Mouse (Mus musculus): ENCODE data around the gene Frs2. TPM values are rescaled to one million over a fixed set of nuclear protein-coding genes. Genes with fewer than 3 reads are reported as not detected.

The Frs2 gene
- 18.5 and 20.6 TPM in 2 replicates for polyA plus RNA-seq (2015; fragmentation: Nextera tagmentation; extraction: Ambion mirVana)

GRCm38 (mm10) chr10:117148361-117149003 lies at the start of gene Frs2:
Gene Frs2 (minus strand): TSS chr10:117148534.
- Histone ChIP-seq H3K4me2 (peak within 1 kb of the TSS; percentile 66), H3K4me1 (peaks cover 36% of the 10 kb centered on the region), H3K9me3 (no peaks in the 10 kb centered on the region), H3K27me3 (no peaks in the 10 kb centered on the region), H3K36me3 (no peaks in the 10 kb centered on the region), H3K27ac (peak within 1 kb of the TSS; percentile 93), H3K9ac (peak within 1 kb of the TSS; percentile 98), H3K4me3 (peak within 1 kb of the TSS; percentile 100)
- 0% methylated on average over 47 of the region's 57 CpGs for WGBS
- ATAC-seq (ENCODE audit: insufficient number of reproducible peaks, low FRiP score, low TSS enrichment, low read depth), result peak; percentile 91

- H3K4me1 ChIP-seq, result peaks cover 4% of the 10 kb centered on the region; the same call in 1 of the 2 replicates
- no peaks in the 10 kb centered on the region for H3K9me3 ChIP-seq
- no peak overlapping the region for H3K9ac ChIP-seq
- H3K36me3 ChIP-seq, result no peaks in the 10 kb centered on the region
- 82% methylated on average over 3 of the region's 3 CpGs for WGBS
- ATAC-seq (ENCODE audit: insufficient number of reproducible peaks, low FRiP score, low TSS enrichment, low read depth), result no peak
- no peak overlapping the region for H3K4me2 ChIP-seq
- no peak overlapping the region for H3K27ac ChIP-seq
- no peak overlapping the region for H3K4me3 ChIP-seq
- no peaks in the 10 kb centered on the region for H3K27me3 ChIP-seq
Observed at GRCm38 (mm10) chr10:117196696-117197095, 48.4 kb upstream of the Frs2 start.

GRCm38 (mm10) chr10:117195748-117196147 lies 47.4 kb upstream of the Frs2 start:
- ATAC-seq (ENCODE audit: insufficient number of reproducible peaks, low FRiP score, low TSS enrichment, low read depth), result no peak
- Histone ChIP-seq H3K27me3 (no peaks in the 10 kb centered on the region), H3K27ac (no peak overlapping the region), H3K4me3 (no peak overlapping the region), H3K9me3 (no peaks in the 10 kb centered on the region), H3K9ac (no peak overlapping the region), H3K4me2 (no peak overlapping the region), H3K36me3 (no peaks in the 10 kb centered on the region), H3K4me1 (peaks cover 4% of the 10 kb centered on the region; the same call in 1 of the 2 replicates)
- 94% methylated on average over 4 of the region's 4 CpGs for WGBS

- H3K9me3 ChIP-seq, result no peaks in the 10 kb centered on the region
- no peak for ATAC-seq (ENCODE audit: insufficient number of reproducible peaks, low FRiP score, low TSS enrichment, low read depth)
- 80% methylated on average over 12 of the region's 12 CpGs for WGBS
- no peak overlapping the region for H3K27ac ChIP-seq
- H3K4me2 ChIP-seq, result no peak overlapping the region
- peaks cover 4% of the 10 kb centered on the region; the same call in 1 of the 2 replicates for H3K4me1 ChIP-seq
- H3K36me3 ChIP-seq, result no peaks in the 10 kb centered on the region
- H3K9ac ChIP-seq, result no peak overlapping the region
- H3K4me3 ChIP-seq, result no peak overlapping the region
- no peaks in the 10 kb centered on the region for H3K27me3 ChIP-seq
Observed at GRCm38 (mm10) chr10:117195005-117195404, 46.7 kb upstream of the Frs2 start.

GRCm38 (mm10) chr10:117193364-117193763 lies 45.0 kb upstream of the Frs2 start:
- 60% methylated on average over 5 of the region's 5 CpGs for WGBS

GRCm38 (mm10) chr10:117185399-117186089 lies 37.2 kb upstream of the Frs2 start:
- Histone ChIP-seq H3K9ac (no peak overlapping the region), H3K9me3 (no peaks in the 10 kb centered on the region), H3K27ac (no peak overlapping the region), H3K36me3 (no peaks in the 10 kb centered on the region), H3K4me2 (no peak overlapping the region), H3K4me1 (no peaks in the 10 kb centered on the region; the same call in 1 of the 2 replicates), H3K27me3 (no peaks in the 10 kb centered on the region), H3K4me3 (no peak overlapping the region)
- ATAC-seq (ENCODE audit: insufficient number of reproducible peaks, low FRiP score, low TSS enrichment, low read depth), result no peak
- WGBS, result 47% methylated on average over 9 of the region's 9 CpGs

More at GRCm38 (mm10) chr10:117193364-117193763, 45.0 kb upstream of the Frs2 start:
- H3K4me1 ChIP-seq, result no peaks in the 10 kb centered on the region
- no peak overlapping the region for H3K4me2 ChIP-seq
- no peak for ATAC-seq (ENCODE audit: insufficient number of reproducible peaks, low FRiP score, low TSS enrichment, low read depth)
- H3K27ac ChIP-seq, result no peak overlapping the region
- H3K4me3 ChIP-seq, result no peak overlapping the region
- no peaks in the 10 kb centered on the region for H3K36me3 ChIP-seq
- no peaks in the 10 kb centered on the region for H3K27me3 ChIP-seq
- H3K9ac ChIP-seq, result no peak overlapping the region
- H3K9me3 ChIP-seq, result no peaks in the 10 kb centered on the region

- H3K9me3 ChIP-seq, result no peaks in the 10 kb centered on the region
- no peak overlapping the region for H3K4me2 ChIP-seq
- no peak overlapping the region for H3K4me3 ChIP-seq
- H3K4me1 ChIP-seq, result no peaks in the 10 kb centered on the region; the same call in 1 of the 2 replicates
- H3K9ac ChIP-seq, result no peak overlapping the region
- no peak overlapping the region for H3K27ac ChIP-seq
- 38% methylated on average over 3 of the region's 3 CpGs for WGBS
- H3K36me3 ChIP-seq, result no peaks in the 10 kb centered on the region
- no peaks in the 10 kb centered on the region for H3K27me3 ChIP-seq
- ATAC-seq (ENCODE audit: insufficient number of reproducible peaks, low FRiP score, low TSS enrichment, low read depth), result no peak
Observed at GRCm38 (mm10) chr10:117181098-117181497, 32.8 kb upstream of the Frs2 start.

GRCm38 (mm10) chr10:117174645-117175044 lies 26.3 kb upstream of the Frs2 start:
- Histone ChIP-seq H3K4me1 (no peaks in the 10 kb centered on the region), H3K9me3 (no peaks in the 10 kb centered on the region), H3K36me3 (no peaks in the 10 kb centered on the region), H3K9ac (no peak overlapping the region), H3K27ac (no peak overlapping the region), H3K27me3 (no peaks in the 10 kb centered on the region), H3K4me3 (no peak overlapping the region), H3K4me2 (no peak overlapping the region)
- no peak for ATAC-seq (ENCODE audit: insufficient number of reproducible peaks, low FRiP score, low TSS enrichment, low read depth)
- 69% methylated on average over 12 of the region's 12 CpGs for WGBS

- Histone ChIP-seq H3K4me1 (no peaks in the 10 kb centered on the region), H3K4me3 (no peak overlapping the region), H3K9ac (no peak overlapping the region), H3K27ac (no peak overlapping the region), H3K4me2 (no peak overlapping the region), H3K27me3 (no peaks in the 10 kb centered on the region), H3K9me3 (no peaks in the 10 kb centered on the region), H3K36me3 (no peaks in the 10 kb centered on the region)
- 43% methylated on average over 13 of the region's 13 CpGs for WGBS
- no peak for ATAC-seq (ENCODE audit: insufficient number of reproducible peaks, low FRiP score, low TSS enrichment, low read depth)
Observed at GRCm38 (mm10) chr10:117173566-117174438, 25.5 kb upstream of the Frs2 start.

- Histone ChIP-seq H3K9me3 (no peaks in the 10 kb centered on the region), H3K27me3 (no peaks in the 10 kb centered on the region), H3K27ac (no peak overlapping the region), H3K4me2 (no peak overlapping the region), H3K36me3 (no peaks in the 10 kb centered on the region), H3K9ac (no peak overlapping the region), H3K4me3 (no peak overlapping the region), H3K4me1 (no peaks in the 10 kb centered on the region)
- ATAC-seq (ENCODE audit: insufficient number of reproducible peaks, low FRiP score, low TSS enrichment, low read depth), result no peak
- WGBS, result 84% methylated on average over 1 of the region's 1 CpGs
Observed at GRCm38 (mm10) chr10:117173111-117173510, 24.8 kb upstream of the Frs2 start.

- WGBS, result 39% methylated on average over 3 of the region's 3 CpGs
- ATAC-seq (ENCODE audit: insufficient number of reproducible peaks, low FRiP score, low TSS enrichment, low read depth), result no peak
Observed at GRCm38 (mm10) chr10:117172069-117172468, 23.7 kb upstream of the Frs2 start.

More at GRCm38 (mm10) chr10:117172069-117172468, 23.7 kb upstream of the Frs2 start:
- H3K4me1 ChIP-seq, result no peaks in the 10 kb centered on the region
- no peak overlapping the region for H3K9ac ChIP-seq
- H3K27me3 ChIP-seq, result no peaks in the 10 kb centered on the region
- H3K9me3 ChIP-seq, result no peaks in the 10 kb centered on the region
- H3K36me3 ChIP-seq, result no peaks in the 10 kb centered on the region
- H3K4me3 ChIP-seq, result no peak overlapping the region
- no peak overlapping the region for H3K27ac ChIP-seq
- no peak overlapping the region for H3K4me2 ChIP-seq

Data from limb, embryonic 15.5 days (tissue).